Mouse (Mus musculus) erythroblast, embryonic 14.5 days (primary cell): ENCODE measurements around the gene Ndufb11.

Source experiments
- GATA1 ChIP-seq: IDR thresholded peaks from 2 replicates; pipeline ENCODE4 v1.6.1; 2012; ENCODE audit warnings: low read length, inconsistent platforms, mixed read lengths
- TAL1 ChIP-seq: IDR thresholded peaks from 3 replicates; pipeline ENCODE4 v1.6.1; 2012; ENCODE audit warnings: low read length, inconsistent platforms, mixed read lengths

GRCm38 (mm10) chrX:20573927-20574326, 43.5 kb downstream of the Ndufb11 start:
- TF ChIP-seq GATA1 (no peak), TAL1 (no peak)
